Mouse (Mus musculus): ENCODE results near the gene Ccdc106.

GRCm38 (mm10) chr7:4976832-4977231, 43.5 kb upstream of the Ccdc106 start:
- TF ChIP-seq TBP (conservative IDR thresholded peaks at IDR 0.05; ENCODE audit: low read depth, low read length), result no peak
- no peak for TF ChIP-seq ELF1 (IDR thresholded peaks at IDR 0.05; ENCODE audit: low read depth, low read length)
- TF ChIP-seq POLR2A (IDR thresholded peaks at IDR 0.05; ENCODE audit: low read depth, low read length), result no peak
- no peak for TF ChIP-seq E2F4 (IDR thresholded peaks at IDR 0.05; ENCODE audit: insufficient replicate concordance, low read depth, low read length)
- no peak for TF ChIP-seq CHD1 (IDR thresholded peaks at IDR 0.05; ENCODE audit: low read depth, low read length)
- peak in 1 of 2 experiments; percentile 42; a peak in 2 of 4 replicates for TF ChIP-seq CTCF (conservative IDR thresholded peaks at IDR 0.05 in 1 of 2, IDR thresholded peaks at IDR 0.05 in 1 of 2; ENCODE audit: low read depth in 2 of 2, low read length in 2 of 2)
- TF ChIP-seq MAZ (IDR thresholded peaks at IDR 0.05; ENCODE audit: low read depth, low read length), result no peak

Measured in CH12.LX (cell line).